Mouse (Mus musculus) left cerebral cortex, postnatal 25 days (tissue): ENCODE data around the gene Best1. TPM values are rescaled to one million over a fixed set of nuclear protein-coding genes. Genes with fewer than 3 reads are reported as not detected.
A peak's percentile ranks its signal among the peaks of the same experiment; 100 is the strongest.

Experiments
- DNase-seq, 2 experiments: peaks; one replicate each; pipeline ENCODE4 v3.0.0; 2022; ENCODE audit warnings: low spot score in 2 of 2, mixed read lengths in 1 of 2
- intact Hi-C: fragments of 180-260 bp; cut with DNase I; formaldehyde crosslinking; loops from one replicate; pipeline ENCODE4 v1.15.1; 2025
- total RNA-seq, 2 experiments: library from RNA; stranded (reverse); gene quantifications; 2 replicates each; pipeline ENCODE4 v1.2.3; 2021

Best1 gene
- under 1 TPM; 0.78 to 0.83 TPM for total RNA-seq

GRCm38 (mm10) chr19:10001206-10001969, at the start of gene Best1, which contains the start of gene Rab3il1:
Gene Best1, minus strand, starts transcription at chr19:10001633.
Gene Rab3il1, plus strand, starts transcription at chr19:10001669.
- no peak for DNase-seq
- intact Hi-C loops: loop anchor here (2.0 kb wide), 2 partner anchors 21 to 197 kb away; no protein-coding TSS in a partner anchor

- intact Hi-C loops: no loop called here
Measured at GRCm38 (mm10) chr19:10050438-10050837, 49.0 kb upstream of the Best1 start.

GRCm38 (mm10) chr19:10049533-10049932, 48.1 kb upstream of the Best1 start:
- no peak for DNase-seq
- intact Hi-C loops: no loop called here

More at GRCm38 (mm10) chr19:10050438-10050837, 49.0 kb upstream of the Best1 start:
- no peak for DNase-seq

DNA sequence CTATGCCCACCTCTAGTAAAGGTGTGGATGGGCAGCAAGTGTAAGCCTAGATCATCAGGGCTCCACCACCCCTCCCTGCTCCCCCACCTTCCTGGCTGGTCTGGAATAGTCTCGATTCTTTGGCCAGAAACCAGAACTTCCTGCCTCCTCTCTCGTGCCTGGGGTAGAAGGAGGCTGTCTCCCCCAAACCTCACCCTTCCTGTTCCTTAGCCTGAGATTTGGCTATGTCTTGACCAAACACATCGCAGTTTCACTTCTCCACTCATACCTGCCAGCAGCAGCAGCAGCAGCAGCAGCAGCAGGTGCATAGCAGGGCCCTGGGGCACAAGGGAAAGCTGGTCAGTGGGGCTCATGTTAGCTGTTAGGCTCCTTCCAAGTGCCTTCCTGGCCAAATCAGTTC, 45.5 kb upstream of the Best1 start:
- DNase-seq: no peak
- intact Hi-C loops: no loop called here

DNA sequence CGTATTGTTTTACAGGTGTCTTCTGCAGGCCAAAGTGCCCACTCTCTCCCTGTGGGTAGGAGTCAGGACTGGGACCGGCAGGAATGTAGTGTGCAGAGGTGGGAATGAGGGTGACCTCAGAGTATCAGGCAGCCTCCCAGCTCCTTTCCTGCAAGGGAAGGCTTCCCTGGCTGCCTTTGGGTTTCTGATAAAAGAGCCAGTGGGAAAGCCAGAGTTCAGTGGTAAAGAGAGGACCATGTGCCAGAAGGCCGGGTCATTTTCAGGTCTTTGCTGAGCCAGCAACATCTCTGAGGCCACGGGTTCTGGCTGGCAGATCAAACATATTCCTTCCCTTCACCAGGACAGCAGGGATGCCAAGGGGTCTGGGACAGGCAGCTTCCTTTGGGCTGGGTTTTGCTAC, 44.9 kb upstream of the Best1 start:
- DNase-seq: no peak
- intact Hi-C loops: no loop called here

- DNase-seq: no peak
- intact Hi-C loops: no loop called here
Measured at GRCm38 (mm10) chr19:10045707-10046106, 44.3 kb upstream of the Best1 start.

- intact Hi-C loops: loop anchor here (5.0 kb wide), 1 partner anchor 139 kb away; the partner anchor contains the start of gene Fads1
- no peak for DNase-seq
Measured at GRCm38 (mm10) chr19:10043643-10044042, 42.2 kb upstream of the Best1 start.

GRCm38 (mm10) chr19:10042816-10043215, 41.4 kb upstream of the Best1 start:
- no peak for DNase-seq
- intact Hi-C loops: loop anchor here (5.0 kb wide), 1 partner anchor 139 kb away; the partner anchor contains the start of gene Fads1

GRCm38 (mm10) chr19:10042232-10042631, 40.8 kb upstream of the Best1 start:
- DNase-seq: no peak
- intact Hi-C loops: loop anchor here (5.0 kb wide), 1 partner anchor 140 kb away; the partner anchor contains the start of gene Fads1

GRCm38 (mm10) chr19:10041388-10042148, 40.1 kb upstream of the Best1 start, which contains the start of gene Fads3:
Gene Fads3, plus strand, starts transcription at chr19:10041569.
- DNase-seq: peak; percentile 76 to 80
- intact Hi-C loops: loop anchor here (2.0 to 5.0 kb wide), 2 partner anchors 57 to 141 kb away; partner anchors contain the start of gene Fads1

GRCm38 (mm10) chr19:10040866-10041387, 39.5 kb upstream of the Best1 start:
- DNase-seq: peak in 1 of 2 experiments; percentile 29
- intact Hi-C loops: loop anchor here (2.0 to 5.0 kb wide), 2 partner anchors 58 to 141 kb away; partner anchors contain the start of gene Fads1

- no peak for DNase-seq
- intact Hi-C loops: loop anchor here (2.0 to 5.0 kb wide), 2 partner anchors 59 to 143 kb away; partner anchors contain the start of gene Fads1
Measured at GRCm38 (mm10) chr19:10039615-10040014, 38.2 kb upstream of the Best1 start.

DNA sequence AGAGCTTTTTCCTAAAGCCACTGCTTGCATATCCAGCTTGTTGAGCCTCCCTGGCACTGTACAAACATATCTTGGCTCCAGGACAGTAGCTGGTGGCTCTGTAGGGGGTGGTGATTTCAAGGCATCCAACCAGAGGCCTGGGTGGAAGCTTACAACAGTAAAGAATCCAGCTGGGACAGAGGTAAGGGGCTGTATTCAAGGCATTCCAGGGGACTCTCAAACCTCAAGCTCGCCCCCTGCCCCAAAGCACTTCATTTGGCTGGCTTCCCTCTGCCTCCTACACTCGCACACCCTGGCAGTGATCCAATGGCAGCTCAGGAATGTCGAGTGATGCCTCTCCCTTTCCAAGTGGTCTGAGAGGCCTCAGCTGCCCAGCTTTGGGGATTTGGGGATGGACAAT, 37.5 kb upstream of the Best1 start:
- DNase-seq: no peak
- intact Hi-C loops: no loop called here

GRCm38 (mm10) chr19:10038364-10038763, 36.9 kb upstream of the Best1 start:
- DNase-seq: no peak
- intact Hi-C loops: no loop called here

GRCm38 (mm10) chr19:10037534-10037933, 36.1 kb upstream of the Best1 start:
- DNase-seq: no peak
- intact Hi-C loops: no loop called here

GRCm38 (mm10) chr19:10034785-10035447, 33.5 kb upstream of the Best1 start:
- DNase-seq: peak; percentile 74 to 81
- intact Hi-C loops: loop anchor here (1.0 to 2.0 kb wide), 3 partner anchors 35 to 164 kb away; no protein-coding TSS in a partner anchor

DNA sequence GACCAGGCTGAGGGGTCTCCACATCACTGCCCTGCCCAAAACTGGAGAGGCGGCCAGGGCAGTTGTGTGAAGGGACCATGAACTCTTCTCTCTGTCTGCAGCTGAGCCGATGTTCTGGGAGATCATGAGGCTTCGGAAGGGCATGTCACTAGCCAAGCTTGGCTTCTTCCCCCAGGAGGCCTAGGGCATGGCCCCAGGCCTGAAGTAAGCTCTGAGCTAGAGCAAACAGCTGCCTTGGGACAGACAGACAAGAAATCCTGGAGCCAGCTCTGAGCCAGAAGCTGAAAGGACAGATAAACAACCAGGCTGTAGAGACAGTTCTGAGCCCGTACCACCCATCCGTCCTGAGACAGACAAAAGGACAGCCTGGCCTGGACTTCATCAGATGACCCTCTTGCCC, 32.9 kb upstream of the Best1 start:
- intact Hi-C loops: loop anchor here (1.0 to 2.0 kb wide), 3 partner anchors 34 to 164 kb away; no protein-coding TSS in a partner anchor
- no peak for DNase-seq

- intact Hi-C loops: no loop called here
- peak; percentile 68 to 72 for DNase-seq
Measured at GRCm38 (mm10) chr19:10033211-10033973, 32.0 kb upstream of the Best1 start.
